Mouse (Mus musculus) G1E (cell line): ENCODE measurements around the gene Pisd.

Experiments used
- CTCF ChIP-seq: IDR thresholded peaks from 2 replicates; pipeline ENCODE4 v1.5.1; 2012; ENCODE audit warnings: low read depth, low read length, inconsistent platforms, mixed read lengths
- POLR2AphosphoS5 ChIP-seq: IDR thresholded peaks from 2 replicates; pipeline ENCODE4 v1.6.1; 2012; ENCODE audit warnings: low read depth, low read length, inconsistent platforms; ENCODE audit not compliant: insufficient replicate concordance

GRCm38 (mm10) chr5:32772361-32772760 is 13.1 kb downstream of the Pisd start:
- no peak for TF ChIP-seq CTCF
- no peak for TF ChIP-seq POLR2AphosphoS5
